Mouse (Mus musculus) urinary bladder, postnatal 14 days (tissue): ENCODE results near the gene Bcl2l11.

ENCODE experiments used
- DNase-seq: peaks from one replicate; pipeline ENCODE4 v3.0.0; 2021; ENCODE audit warnings: low spot score

The Bcl2l11 gene

DNA sequence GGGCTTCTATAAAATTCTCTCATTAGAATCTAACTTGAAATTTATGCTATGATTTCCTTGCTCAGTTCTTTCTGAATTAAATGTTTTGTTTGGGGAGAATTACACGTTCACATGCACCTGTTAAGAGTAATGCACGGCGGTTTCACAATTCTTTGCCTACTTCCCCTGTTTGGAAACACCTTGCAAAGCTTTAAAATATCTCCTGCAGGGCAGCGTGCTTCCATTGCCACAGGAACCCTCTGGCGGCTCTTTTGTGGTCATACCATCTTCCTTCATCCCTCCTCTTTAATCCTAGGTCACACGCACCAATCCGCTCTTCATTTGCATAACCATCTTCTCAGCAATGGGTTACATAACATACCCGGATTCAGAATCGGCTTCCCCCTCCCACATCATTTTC is 14.3 kb upstream of the Bcl2l11 start:
- no peak for DNase-seq

DNA sequence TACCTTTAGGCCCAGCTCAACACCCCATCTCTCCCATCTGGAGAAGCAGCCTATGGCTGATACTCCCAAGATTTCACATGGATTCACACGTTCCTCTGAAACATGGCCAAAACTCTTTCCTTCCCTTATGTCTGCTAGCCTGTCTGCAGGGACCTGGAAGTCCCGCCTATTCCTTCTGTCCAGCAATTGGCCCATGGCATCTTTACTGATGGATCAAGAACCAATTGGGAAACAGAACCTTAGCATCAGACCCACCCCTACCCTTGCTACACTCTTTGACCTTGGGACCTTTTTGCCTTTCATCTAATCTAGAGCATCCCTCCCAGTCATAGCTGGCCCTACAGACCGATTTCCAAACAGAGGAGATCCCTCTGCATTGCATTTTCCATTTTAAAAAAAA is 11.2 kb upstream of the Bcl2l11 start:
- DNase-seq, result no peak

DNA sequence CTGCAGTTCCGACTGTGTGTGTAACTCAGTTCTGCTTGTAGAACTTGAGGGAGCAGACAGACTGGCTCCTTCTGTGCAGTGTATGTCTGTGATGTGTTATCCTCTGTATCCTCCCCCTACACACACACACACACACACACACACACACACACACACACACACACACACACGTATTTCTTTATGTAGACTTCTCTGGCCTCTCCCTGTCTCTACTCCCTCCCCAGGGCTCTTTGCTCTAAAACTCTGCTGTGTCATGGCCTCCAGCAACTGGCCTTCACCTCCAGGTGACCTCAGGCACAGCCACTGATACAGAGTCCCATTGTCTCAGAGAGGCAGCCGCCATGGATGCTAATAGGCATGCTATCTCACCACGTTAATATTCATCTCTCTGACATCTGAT is 10.3 kb upstream of the Bcl2l11 start:
- no peak for DNase-seq

- no peak for DNase-seq
These were observed 8.2 kb upstream of the Bcl2l11 start for GRCm38 (mm10) chr2:128117605-128118004.

DNA sequence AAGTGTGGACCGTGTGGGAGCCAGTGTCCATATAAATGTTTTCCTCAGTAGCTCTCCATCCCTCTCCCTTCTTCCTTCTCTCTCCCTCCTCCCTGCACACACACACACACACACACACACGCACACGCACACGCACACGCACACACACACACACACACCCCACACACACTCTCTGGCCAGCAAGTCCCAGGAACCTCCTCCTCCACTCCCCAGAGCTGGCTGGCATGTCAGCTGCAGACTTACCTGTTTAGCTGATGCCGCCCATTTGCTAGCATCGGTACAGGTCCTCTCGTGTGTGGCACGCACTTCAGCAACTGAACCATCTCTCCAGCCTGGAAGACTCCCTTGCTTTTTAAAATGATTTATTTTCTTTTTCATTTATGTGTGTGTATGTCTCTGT is 6.9 kb upstream of the Bcl2l11 start:
- DNase-seq, result no peak

DNA sequence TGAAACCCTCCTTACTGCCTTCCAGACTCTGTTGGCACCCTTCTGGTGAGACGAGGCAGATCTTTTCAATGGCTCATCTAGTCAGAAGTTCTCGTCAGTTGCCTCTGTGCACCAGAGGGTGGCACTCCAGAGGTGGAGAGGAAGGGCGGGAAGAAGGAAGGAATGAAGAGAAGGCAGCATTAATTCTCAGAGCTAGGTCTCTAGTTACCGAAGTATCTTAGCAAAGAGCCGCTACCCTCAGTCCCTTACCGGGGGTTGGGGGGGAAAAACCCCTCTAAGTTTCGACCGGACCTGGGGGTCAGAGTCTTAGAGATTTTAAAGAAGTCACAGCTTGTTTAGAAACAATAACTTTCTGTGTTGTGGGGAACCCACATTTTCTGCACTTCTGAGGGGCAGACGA is 3.3 kb upstream of the Bcl2l11 start:
- DNase-seq, result peak; percentile 66

GRCm38 (mm10) chr2:128122891-128123771 is 2.7 kb upstream of the Bcl2l11 start:
- peak; percentile 70 for DNase-seq

- DNase-seq, result no peak
These were observed 1.7 kb upstream of the Bcl2l11 start for GRCm38 (mm10) chr2:128123921-128124683.

GRCm38 (mm10) chr2:128124693-128125092 is 1.1 kb upstream of the Bcl2l11 start:
- no peak for DNase-seq

DNA sequence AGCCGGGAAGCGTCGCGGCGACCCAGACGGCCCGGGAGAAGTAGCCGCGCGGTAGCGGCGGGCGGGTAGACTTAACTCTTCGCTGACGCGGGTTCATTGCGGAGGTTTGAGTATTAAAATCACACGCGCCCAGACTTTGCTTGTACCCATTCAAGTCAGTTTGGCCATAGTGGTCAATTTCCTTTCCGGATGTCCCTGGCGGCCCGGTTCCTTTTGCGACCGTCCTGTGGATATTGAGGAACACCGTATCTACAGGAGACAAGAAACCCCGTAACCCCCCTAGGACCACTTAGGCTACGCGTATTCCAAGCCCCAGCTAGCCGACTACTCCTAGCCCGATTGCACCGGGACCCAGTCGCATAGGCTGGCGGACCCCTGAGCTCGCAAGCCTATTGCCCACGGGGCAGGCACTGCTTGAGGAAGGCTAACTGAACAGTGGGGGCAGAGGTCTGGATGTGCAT is 783 bp downstream of the Bcl2l11 start:
- DNase-seq, result no peak

DNA sequence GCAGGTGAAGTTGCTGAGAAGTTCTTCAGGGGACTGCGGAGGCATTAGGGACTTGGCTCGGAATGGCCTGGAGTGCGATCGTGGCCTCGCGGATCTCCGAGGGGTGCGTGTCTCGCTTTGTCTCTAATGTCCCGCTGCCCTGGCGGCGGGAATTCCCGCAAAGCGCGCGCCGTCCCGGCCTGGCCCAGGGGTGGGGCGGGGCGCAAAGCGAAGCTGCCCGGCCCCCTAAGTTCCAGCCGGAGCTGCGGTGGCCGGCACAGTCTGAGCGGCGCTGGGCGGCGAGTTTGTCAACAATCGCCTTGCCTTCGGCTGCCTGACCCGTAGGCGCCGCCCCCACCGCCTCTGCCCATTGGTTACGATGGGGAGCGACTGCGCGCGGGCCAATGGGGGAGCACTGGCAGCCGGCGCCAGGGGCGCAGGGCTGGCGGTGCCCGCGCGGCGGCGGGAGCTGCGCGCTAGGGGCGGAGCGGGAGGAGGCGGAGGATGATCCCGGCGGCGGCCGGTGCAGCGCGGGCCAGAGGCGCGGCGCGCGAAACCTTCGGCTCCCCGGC is 1.4 kb downstream of the Bcl2l11 start:
- peak; percentile 97 for DNase-seq

GRCm38 (mm10) chr2:128127691-128128292 is 2.0 kb downstream of the Bcl2l11 start:
- DNase-seq, result peak; percentile 78

GRCm38 (mm10) chr2:128128532-128128931 is 2.7 kb downstream of the Bcl2l11 start:
- no peak for DNase-seq

GRCm38 (mm10) chr2:128131503-128131902 is 5.7 kb downstream of the Bcl2l11 start:
- DNase-seq, result no peak

DNA sequence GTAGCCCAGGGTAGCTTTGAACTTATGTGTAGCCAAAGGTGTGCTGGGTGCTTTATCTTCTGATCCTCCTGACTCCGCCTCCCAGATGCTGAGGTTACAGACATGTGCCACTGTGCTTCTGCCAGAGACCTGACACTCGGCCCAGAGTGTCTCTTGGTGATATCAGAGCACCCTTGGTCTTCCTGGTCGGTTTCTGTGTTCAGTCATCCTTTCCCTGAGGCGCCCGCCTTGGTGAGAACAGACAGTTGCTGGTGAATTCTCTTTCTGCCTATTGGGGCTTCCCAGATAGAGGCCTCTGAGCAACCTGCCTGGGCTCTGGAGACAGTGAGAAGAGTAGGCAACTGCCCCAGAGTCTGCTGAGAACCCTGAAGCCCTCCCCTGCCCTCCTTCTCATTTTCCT is 6.8 kb downstream of the Bcl2l11 start:
- no peak for DNase-seq

DNA sequence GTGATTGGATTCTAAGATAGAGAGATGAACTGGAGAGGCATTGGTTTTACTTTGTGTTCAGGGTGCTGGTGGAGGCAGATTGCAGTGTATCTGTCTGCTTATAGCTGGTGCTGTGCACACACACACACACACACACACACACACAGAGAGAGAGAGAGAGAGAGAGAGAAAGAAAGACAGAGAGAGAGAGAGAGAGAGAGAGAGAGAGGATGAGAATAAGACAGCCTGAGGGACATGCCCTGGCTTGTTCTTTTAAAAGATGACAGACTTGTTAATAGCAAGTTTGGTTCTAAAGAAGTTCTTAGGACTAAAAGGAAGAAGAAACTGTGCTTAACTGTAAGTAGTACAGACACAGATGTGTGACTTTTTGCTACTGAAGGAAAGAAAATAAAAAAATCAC is 8.0 kb downstream of the Bcl2l11 start:
- no peak for DNase-seq

DNA sequence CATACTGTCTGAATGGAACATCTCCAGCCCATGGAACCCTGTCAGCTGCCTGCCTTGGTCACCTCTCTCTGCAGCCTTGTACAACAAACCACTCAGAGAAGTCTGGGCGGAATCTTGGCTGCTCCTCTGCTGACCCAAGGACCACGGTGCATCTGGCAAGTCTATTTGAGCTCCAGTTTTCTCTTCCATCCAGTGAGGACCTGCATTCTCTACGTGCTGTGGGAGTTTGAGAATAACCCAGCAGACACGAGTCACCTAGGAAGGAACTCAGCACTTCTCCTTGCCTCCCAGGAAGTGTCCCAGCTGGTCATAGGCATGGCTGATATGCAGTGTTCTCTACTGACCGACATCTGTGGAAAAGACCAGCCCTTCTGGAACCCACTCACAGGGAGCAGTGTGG is 8.6 kb downstream of the Bcl2l11 start:
- DNase-seq, result no peak

DNA sequence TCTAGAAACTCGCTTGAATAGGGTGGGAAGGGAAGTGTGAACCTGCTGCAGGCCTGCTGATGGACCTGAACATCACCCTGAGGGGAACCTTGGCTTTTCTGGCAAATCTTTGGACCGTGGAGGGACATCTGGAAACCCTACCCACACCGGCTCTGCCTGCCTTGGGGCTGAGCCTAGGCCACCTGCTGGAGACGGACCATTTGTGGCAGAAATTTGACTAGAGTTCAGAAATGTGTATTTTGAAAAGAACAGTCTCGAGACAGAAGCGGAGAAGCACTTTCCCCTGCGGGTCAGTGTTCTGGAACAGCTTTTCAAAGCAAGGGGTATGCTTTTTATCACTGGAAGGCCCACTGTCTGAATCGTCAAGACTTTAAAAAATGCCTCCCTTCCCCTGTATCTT is 9.1 kb downstream of the Bcl2l11 start:
- DNase-seq, result no peak

DNA sequence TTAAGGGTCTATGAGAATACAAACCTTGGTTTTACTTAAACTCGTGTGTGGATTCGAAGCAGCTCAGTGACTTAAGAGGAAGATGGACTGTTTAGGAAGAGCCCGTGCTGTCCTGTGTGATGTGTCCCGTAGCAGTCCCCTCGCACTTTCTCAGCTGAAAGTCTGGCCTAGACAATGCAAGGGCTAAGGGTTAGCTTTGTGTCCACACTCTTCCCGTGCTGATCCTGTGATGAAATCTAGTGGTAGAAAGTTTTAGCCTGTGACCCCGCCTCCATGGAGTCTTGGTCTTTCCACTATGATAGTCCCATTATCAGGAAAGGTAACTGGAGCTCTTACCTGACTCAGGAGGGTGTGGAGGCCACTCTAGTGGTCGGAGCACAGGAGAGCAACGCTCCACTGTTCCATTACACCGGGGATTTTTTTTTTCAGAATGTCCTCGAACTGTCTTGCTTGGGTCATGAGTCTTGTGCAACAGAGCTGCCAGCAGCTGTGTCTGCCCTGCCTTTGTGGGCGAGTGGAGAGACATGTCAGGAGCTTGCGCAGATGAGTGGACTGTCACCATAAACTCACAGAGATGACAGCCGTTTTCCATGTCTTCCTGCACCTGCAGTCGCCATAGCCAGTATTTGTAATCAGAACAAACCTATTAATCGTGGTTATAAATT is 11.1 kb downstream of the Bcl2l11 start:
- no peak for DNase-seq

DNA sequence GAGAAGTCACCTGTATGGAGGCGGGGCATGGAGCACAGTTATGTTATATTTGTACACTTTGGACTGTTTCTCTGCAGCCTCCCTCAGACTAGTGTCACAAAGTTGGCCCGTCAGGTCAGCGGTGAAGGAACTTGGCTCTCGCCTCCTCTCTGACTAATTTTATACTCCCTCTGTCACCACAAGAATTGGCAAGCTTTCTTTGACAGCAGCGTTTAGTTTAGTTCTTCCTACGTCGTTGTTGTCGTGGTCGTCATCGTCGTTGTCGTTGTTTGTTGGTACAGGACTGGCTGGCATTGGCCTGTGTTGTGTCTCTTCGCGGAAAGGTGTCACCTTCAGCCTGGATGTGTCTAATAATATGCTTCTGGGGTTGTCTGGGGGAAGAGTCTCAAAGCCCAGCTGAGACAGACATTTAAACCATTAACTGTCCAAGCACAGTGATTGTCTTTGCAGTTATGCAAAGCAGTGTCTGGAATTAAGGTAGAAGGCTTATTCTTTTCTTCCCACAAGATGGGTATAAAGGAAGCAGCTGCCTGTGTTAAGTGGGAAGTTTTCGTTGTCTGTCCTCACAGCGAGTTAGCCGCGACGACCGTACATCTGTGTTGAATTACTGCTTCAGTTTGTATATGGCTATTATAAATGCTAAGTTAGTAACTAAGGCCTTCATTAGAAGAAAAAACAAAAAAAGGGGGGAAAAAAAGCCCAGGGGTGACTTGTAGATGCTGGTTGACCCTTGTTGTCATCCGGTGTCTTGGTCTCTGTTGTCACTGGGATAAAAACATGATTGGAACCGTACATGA is 11.8 kb downstream of the Bcl2l11 start:
- no peak for DNase-seq

DNA sequence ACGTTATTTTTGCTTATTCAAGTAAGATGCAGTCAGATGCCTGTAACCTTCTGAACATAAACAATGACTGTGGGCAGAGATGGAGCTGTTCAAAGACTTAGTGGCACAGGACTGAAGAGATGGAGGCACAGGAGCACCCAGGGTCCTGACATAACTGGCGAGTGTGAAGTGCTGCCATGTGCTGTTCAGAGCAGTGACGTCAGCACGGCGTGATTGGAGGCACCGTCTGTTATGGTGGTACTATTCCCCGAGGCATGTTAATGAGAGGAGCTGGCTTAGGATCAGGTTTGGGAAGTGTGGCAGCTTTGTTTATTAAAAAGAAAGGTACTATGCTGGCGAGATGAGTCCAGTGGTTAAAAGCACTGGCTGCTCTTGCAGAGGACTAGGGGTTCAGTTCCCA is 13.1 kb downstream of the Bcl2l11 start:
- no peak for DNase-seq
